Mouse (Mus musculus): ENCODE measurements around the gene Elovl6.

The Elovl6 gene

GRCm38 (mm10) chr3:129566876-129567275, 34.7 kb downstream of the Elovl6 start:
- DNase-seq (ENCODE audit: low spot score in 2 of 2) = no peak

DNA sequence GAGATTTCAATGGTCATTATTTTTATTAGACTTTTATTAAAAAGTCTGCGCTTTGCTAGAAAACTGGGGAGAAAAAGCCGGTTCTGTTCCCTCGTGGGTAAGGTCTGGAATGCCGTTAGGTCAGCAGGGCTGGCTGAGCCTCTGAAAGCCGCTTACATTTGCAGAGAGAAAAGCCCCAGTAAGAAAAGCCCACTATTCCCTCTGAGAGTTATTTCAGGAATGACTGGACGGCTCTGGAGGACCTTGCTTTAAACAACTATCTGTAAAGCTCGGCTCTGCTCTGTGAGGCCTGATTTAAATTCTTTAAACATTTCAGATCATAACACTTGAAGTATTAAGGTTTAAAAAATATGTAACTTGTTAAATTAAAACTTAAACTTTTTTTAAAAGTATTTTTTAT, 36.4 kb downstream of the Elovl6 start:
- DNase-seq (ENCODE audit: low spot score in 2 of 2) = no peak

- no peak for DNase-seq (ENCODE audit: low spot score in 2 of 2)
Measured at GRCm38 (mm10) chr3:129570989-129571388, 38.8 kb downstream of the Elovl6 start.

GRCm38 (mm10) chr3:129571642-129572041, 39.5 kb downstream of the Elovl6 start:
- no peak for DNase-seq (ENCODE audit: low spot score in 2 of 2)

DNA sequence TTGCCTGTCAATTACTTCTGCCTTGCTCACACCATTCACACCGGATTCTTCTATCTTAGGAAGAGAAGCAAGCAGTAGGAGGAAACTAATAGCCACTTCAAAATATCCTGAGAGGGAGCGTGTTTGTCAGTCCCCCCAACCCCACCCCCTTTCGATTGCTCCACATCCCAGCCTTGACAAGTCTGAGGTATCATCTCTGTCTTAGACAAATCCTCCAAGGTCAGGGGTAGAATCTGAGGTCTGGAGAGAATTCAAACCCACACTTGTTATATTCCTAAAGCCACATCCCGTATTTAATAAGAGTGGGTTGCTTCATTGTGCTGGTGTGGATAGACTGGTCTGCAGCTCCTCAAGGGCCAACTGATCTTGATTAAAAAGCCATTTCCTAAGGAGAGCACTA, 40.8 kb downstream of the Elovl6 start:
- DNase-seq (ENCODE audit: low spot score in 2 of 2) = no peak

DNA sequence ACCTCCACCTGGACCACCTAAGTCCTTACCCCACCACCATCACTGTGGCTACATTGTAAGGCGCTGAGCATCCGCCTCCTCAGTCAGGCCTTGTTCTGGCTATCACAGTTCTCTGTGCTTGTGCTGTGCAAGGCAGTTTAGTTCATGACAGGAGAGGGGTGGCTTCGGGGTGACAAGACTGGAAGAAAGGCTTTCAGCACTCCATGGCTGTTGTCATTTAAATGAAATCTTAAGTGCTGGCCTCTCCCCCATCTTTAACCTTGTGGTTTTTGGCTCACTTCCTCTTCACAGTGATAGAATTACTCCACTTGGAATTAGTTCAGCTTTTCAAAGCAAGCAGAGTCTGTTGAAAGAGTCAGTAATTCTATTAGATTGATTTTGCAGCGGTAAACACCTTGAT, 41.5 kb downstream of the Elovl6 start:
- DNase-seq (ENCODE audit: low spot score in 2 of 2) = no peak

- no peak for DNase-seq (ENCODE audit: low spot score in 2 of 2)
Measured at GRCm38 (mm10) chr3:129575086-129575485, 42.9 kb downstream of the Elovl6 start.

DNA sequence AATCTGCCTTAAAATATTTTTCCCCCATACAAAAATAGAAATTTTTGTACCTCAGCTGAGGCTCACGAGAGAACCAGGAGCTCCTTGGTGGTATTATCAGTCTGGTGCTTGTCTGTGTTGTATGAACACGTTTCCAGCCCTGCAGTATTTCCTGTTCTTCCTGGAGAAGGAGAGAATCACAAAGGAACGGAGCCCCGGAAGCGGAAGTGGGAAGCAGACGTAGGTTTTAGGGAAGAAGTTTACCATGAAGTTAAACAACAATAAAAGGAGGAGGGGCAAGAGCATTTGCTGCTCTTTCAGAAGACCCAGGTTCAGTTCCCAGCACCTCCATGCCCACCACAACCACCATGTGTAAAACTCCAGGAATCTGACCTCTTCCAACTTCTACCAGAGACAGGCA, 44.4 kb downstream of the Elovl6 start:
- DNase-seq (ENCODE audit: low spot score in 2 of 2) = no peak

DNA sequence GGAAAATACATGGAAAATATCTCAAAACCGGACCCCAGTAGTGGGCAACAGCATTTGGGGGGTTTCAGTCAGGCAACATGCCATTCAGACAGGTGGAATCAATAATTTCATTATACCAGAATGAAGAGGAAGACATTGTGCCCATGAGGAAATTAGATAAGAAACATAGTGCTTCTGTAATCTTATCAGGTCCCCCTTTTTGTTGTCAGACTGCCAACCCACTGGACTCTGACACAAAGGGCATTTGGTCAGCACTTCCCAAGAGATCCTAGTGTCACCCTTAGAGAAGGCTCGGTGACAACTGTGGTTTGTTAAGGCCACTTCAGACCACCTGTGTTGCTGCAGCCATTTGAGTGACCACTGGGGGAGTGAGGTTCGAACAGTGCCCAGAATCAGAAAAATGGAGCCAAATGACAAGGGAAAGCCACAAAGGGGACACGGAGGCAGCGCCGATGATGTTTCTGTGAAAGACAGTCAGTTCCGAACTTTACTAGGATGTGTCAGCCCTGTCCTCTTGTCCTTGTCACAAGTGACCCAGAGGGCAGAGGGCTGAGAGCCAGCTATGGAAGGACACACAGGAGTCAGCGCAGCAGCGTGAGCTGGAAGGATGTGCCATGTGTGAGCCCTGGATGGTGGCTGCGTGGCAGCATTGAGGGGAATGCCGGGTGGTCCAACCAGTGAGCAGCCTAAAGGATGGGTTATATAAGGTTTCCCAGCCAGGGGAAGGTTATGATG, 46.8 kb downstream of the Elovl6 start:
- no peak for DNase-seq (ENCODE audit: low spot score in 2 of 2)

DNA sequence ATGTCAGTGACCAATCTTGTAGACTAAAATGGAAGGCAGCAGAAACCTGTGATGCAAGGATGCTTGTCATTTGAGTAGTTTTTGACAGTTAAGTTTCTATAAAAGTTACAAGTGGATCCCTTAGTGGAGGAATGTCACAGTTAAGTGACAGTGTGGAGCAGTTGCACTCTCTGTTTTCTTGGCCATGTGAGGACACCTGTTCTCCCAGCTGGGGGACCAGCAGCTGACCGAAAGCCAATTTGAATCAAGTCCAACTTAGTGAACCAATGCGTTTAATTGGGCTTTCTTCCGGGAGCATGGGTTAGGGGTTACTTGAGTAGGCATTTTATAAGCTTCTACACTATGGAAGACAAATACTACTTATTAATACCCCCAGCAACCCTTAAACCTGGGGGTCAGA, 48.9 kb downstream of the Elovl6 start:
- no peak for DNase-seq (ENCODE audit: low spot score in 2 of 2)

DNA sequence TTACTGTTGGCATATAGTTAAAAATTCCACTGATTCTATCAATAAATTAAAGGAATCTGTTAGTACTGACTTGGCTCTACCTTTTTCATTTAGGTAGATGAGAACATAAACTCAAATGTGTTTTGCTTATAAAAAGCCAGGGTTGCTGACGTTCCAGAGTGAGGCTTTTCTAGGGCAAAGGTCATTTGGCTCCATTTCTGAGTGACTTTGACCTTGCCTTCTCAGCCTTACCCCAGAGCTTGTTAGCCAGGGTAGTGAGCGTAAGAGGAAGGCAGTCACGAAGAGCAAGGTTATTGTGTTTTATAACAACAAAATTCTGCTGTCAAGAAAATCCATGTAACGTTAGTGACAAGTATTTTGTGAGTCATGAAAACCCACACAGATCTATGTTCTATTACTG, 50.3 kb downstream of the Elovl6 start:
- no peak for DNase-seq (ENCODE audit: low spot score in 2 of 2)

GRCm38 (mm10) chr3:129583290-129583689, 51.1 kb downstream of the Elovl6 start:
- DNase-seq (ENCODE audit: low spot score in 2 of 2) = no peak

GRCm38 (mm10) chr3:129587916-129588315, 55.8 kb downstream of the Elovl6 start:
- no peak for DNase-seq (ENCODE audit: low spot score in 2 of 2)

DNA sequence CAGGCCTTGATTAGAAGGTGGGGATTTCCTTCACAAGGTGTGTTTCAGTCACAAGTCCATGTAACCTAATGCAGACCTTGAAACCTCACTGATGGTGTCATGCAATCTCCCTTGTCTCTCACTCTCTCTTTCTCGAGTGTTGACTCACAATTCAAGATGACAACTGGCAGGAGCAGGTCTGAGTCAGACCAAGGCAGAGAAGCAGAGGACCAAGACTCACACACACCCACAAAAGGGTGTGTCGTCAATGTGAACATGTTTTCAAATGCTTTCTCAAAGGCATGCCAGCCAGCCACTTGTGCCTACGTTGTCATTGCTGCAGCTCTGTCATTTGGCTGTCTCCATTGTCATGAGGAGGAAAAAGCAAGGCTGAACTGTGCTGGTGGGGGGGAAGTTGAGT, 56.6 kb downstream of the Elovl6 start:
- DNase-seq (ENCODE audit: low spot score in 2 of 2) = no peak

GRCm38 (mm10) chr3:129589705-129590104, 57.5 kb downstream of the Elovl6 start:
- no peak for DNase-seq (ENCODE audit: low spot score in 2 of 2)

DNA sequence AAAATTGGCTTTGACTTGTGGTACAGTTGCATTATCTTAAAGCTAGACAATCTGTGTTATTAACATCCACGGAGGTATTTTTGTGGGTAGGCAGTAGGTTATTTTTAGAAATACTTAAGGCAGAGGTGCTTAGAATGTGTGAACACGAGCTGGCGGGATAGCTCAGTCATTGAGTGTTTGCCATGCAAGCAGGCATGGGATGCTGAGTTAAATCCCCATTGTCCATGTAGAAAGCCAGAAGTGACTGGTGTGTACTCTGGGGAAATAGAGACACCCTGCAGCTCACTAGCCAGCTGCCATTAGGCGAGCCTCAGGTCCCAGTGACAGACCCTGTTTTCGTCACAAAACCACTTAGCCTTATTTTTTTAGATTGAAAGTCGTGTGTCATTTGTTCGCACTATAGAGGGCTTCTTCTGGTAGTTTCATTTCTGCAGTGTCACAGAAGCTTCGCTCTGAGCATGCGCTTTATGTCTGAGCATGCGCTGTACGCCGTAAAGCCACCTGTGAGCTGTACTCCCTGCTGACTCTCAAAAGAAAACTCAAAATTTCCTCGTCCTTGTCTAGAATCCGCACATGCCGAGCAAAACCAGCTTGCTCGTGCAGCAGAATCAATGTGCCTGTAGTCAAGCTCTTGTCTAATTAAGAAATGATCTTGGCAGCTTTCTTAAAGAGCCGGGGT, 58.5 kb downstream of the Elovl6 start:
- DNase-seq (ENCODE audit: low spot score in 2 of 2) = peak; percentile 67 to 83

DNA sequence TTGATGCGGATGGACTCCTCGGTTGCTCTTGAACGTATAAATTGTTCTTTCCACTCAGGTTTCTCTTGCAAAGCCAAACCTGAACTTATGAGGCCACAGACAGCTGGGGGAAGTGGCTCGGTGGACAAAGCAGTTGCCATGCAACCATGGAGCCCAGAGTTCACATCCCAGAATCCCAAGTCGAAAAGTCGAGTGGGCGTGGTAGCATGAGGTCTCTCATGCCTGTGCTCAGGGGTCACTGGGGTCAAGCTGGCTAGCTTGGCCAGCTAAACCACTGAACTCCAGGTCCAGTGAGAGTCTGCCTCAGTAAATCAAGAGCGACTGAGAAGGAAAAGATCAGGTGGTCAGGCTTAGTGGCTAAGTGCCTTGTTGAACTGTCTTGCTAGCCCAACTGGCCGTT, 59.1 kb downstream of the Elovl6 start:
- DNase-seq (ENCODE audit: low spot score in 2 of 2) = no peak

DNA sequence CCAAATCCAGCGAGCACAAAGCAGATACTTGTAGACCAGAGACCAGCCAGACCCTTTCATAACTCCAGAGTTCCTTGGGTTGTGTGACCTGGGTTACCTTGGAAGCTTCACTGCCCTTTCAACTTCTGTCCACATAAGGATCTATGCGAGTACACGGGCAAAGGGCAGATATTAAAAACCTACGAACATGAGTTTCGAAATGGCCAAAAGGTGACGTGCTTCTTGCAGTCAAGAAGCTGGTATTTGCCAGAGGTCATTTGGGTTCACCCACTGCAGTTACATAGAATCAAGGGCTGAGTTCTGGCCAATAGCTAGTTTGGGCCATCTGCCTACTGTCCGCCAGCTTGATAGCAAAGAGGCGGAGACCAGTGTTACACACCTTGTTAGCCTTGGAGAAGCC, 59.6 kb downstream of the Elovl6 start:
- DNase-seq (ENCODE audit: low spot score in 2 of 2) = no peak

DNA sequence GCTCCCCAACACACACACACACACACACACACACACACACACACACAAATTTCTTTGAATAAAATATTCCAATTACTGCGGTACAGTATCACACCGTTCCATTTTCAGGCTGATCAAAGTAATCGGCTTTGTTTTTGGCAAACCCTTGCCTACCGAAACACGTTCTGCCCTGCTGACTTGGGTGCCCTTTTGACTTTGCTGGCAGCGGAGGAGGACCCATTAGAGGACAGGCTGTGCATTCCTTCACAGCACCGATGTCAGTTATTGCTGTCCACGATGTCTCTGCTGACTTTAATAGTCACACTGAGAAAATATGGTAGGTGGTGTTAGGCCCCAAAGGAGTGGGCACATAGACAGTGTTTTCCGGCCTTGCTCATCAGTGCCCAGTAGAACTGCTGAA, 60.8 kb downstream of the Elovl6 start:
- no peak for DNase-seq (ENCODE audit: low spot score in 2 of 2)

- no peak for DNase-seq (ENCODE audit: low spot score in 2 of 2)
Measured at GRCm38 (mm10) chr3:129593735-129594134, 61.6 kb downstream of the Elovl6 start.

GRCm38 (mm10) chr3:129596098-129596497, 63.9 kb downstream of the Elovl6 start:
- no peak for DNase-seq (ENCODE audit: low spot score in 2 of 2)

GRCm38 (mm10) chr3:129602289-129602688, 70.1 kb downstream of the Elovl6 start:
- no peak for DNase-seq (ENCODE audit: low spot score in 2 of 2)

GRCm38 (mm10) chr3:129605487-129605886, 73.3 kb downstream of the Elovl6 start:
- no peak for DNase-seq (ENCODE audit: low spot score in 2 of 2)

DNA sequence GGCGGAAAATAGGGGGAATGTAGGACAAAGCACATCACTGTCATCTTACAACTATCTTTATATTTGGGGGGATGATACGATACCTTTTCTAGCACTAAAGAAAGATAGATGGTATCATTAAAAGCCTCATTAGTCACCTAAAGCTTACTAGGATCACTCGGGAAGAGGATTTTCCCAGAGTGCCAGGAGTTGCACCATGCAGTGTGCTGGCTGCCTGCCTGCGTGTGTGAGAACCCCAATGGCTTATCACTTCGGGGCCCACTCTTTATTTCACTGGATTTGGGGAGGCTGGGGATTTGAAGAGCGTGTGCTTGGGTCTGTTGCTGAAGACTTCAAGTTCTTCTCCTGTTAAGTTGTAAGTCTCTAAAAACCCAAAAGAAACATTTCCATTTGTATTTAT, 73.8 kb downstream of the Elovl6 start:
- no peak for DNase-seq (ENCODE audit: low spot score in 2 of 2)
